Mouse (Mus musculus): ENCODE measurements around the gene Med13l.

GRCm38 (mm10) chr5:118590868-118591267 lies 30.4 kb downstream of the Med13l start:
- TF ChIP-seq POLR2A (IDR thresholded peaks at IDR 0.05; ENCODE audit: extremely low read depth, insufficient read depth, low read length) (no peak), CTCF (IDR thresholded peaks at IDR 0.05; ENCODE audit: low read depth, low read length) (no peak)

Data from liver, adult 2 months (tissue).